Mouse (Mus musculus) neural tube, embryonic 15.5 days (tissue): ENCODE measurements around the gene Spp1. TPM values are rescaled to one million over a fixed set of nuclear protein-coding genes. Genes with fewer than 3 reads are reported as not detected.
A peak's percentile ranks its signal among the peaks of the same experiment; 100 is the strongest.

Experiments used
- ATAC-seq: fragments of 200-750 bp; cut with Nextera tagmentation; 2 replicates; pipeline ENCODE4 v1.8.0; 2017; ENCODE audit warnings: mild to moderate bottlenecking, moderate TSS enrichment, moderate library complexity; ENCODE audit not compliant: low FRiP score
- H3K27ac ChIP-seq: fragments of 300-500 bp; sonication (generic); replicated peaks from 2 replicates; pipeline ENCODE4 v1.5.1; 2015; ENCODE audit warnings: mild to moderate bottlenecking, inconsistent platforms
- H3K27me3 ChIP-seq: fragments of 300-500 bp; sonication (generic); replicated peaks from 2 replicates; pipeline ENCODE4 v1.6.1; 2015; ENCODE audit warnings: inconsistent platforms
- H3K36me3 ChIP-seq: fragments of 300-500 bp; sonication (generic); 2 replicates; pipeline ENCODE4 v1.6.1; 2015; ENCODE audit warnings: inconsistent platforms
- H3K4me1 ChIP-seq: fragments of 300-500 bp; sonication (generic); 2 replicates; pipeline ENCODE4 v1.6.1; 2015; ENCODE audit warnings: inconsistent platforms
- H3K4me2 ChIP-seq: fragments of 300-500 bp; sonication (generic); 2 replicates; pipeline ENCODE4 v1.6.1; 2015; ENCODE audit warnings: inconsistent platforms, mild to moderate bottlenecking, moderate library complexity
- H3K4me3 ChIP-seq: fragments of 300-500 bp; sonication (generic); replicated peaks from 2 replicates; pipeline ENCODE4 v1.5.1; 2015; ENCODE audit warnings: mild to moderate bottlenecking, inconsistent platforms
- H3K9ac ChIP-seq: fragments of 300-500 bp; sonication (generic); replicated peaks from 2 replicates; pipeline ENCODE4 v1.6.1; 2015; ENCODE audit warnings: mild to moderate bottlenecking, inconsistent platforms
- H3K9me3 ChIP-seq: fragments of 300-500 bp; sonication (generic); replicated peaks from 2 replicates; pipeline ENCODE4 v1.6.1; 2016; ENCODE audit warnings: inconsistent platforms
- WGBS: fragments of 180-500 bp; shearing (Covaris S2); methylation state at CpG from one replicate; pipeline ENCODE4 v1.1.7; 2015; ENCODE audit warnings: mixed read lengths; 5-methylcytosine and 5-hydroxymethylcytosine counted together
- polyA plus RNA-seq: library from polyadenylated mRNA; unstranded; fragments of >200 nt; fragmentation: Nextera tagmentation; extraction: Ambion mirVana; gene quantifications from 2 replicates; pipeline ENCODE4 v1.2.1, GENCODE M21; 2015

The Spp1 gene
- polyA plus RNA-seq, 1 experiment from 2014 or later, result 20.5 TPM

GRCm38 (mm10) chr5:104460856-104461255, 25.9 kb downstream of the Spp1 start:
- Histone ChIP-seq H3K9ac (no peak overlapping the region), H3K27ac (0 out of 2 replicates have a peak overlapping the region, but pooled peaks have one; percentile 92), H3K36me3 (peaks cover 20% of the 10 kb centered on the region), H3K4me3 (peak overlapping the region; percentile 84), H3K9me3 (no peaks in the 10 kb centered on the region), H3K4me1 (peaks cover 29% of the 10 kb centered on the region), H3K4me2 (peak overlapping the region; percentile 62), H3K27me3 (no peaks in the 10 kb centered on the region)
- ATAC-seq, result no peak
- WGBS, result 27% methylated on average over 6 of the region's 7 CpGs

- H3K9ac ChIP-seq, result no peak overlapping the region
- ATAC-seq, result no peak
- peaks cover 38% of the 10 kb centered on the region for H3K36me3 ChIP-seq
- WGBS, result 89% methylated on average over 8 of the region's 8 CpGs
- H3K27me3 ChIP-seq, result no peaks in the 10 kb centered on the region
- H3K4me3 ChIP-seq, result no peak overlapping the region
- H3K9me3 ChIP-seq, result no peaks in the 10 kb centered on the region
- no peak overlapping the region for H3K4me2 ChIP-seq
- peaks cover 19% of the 10 kb centered on the region; the same call in 1 of the 2 replicates for H3K4me1 ChIP-seq
- H3K27ac ChIP-seq, result no peak overlapping the region
These were observed 30.4 kb downstream of the Spp1 start for GRCm38 (mm10) chr5:104465279-104465678.

DNA sequence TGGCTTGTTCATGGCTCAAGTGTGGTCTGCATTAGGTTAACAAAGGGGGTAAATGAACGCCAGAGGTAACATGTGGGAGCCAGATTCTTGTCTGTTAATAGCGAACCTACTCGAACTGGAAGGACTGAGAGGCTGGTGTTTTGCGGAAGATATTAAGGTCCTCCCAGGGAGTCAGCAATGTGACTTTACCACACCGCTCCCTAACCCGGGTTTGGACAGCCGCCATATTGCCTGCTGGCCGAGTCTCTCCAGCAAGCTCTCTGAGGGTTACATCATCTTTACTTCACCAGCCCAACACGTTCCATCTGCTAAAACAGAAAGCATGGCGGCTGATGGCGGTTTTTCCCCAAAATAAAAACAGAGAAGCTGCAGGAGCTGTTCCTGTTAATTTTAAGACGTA, 30.8 kb downstream of the Spp1 start:
- 82% methylated on average over 12 of the region's 12 CpGs for WGBS
- no peak for ATAC-seq
- Histone ChIP-seq H3K36me3 (peaks cover 42% of the 10 kb centered on the region), H3K4me2 (no peak overlapping the region), H3K4me1 (peaks cover 17% of the 10 kb centered on the region; the same call in 1 of the 2 replicates), H3K9ac (no peak overlapping the region), H3K27ac (no peak overlapping the region), H3K9me3 (no peaks in the 10 kb centered on the region), H3K27me3 (no peaks in the 10 kb centered on the region), H3K4me3 (no peak overlapping the region)

- no peak overlapping the region for H3K27ac ChIP-seq
These were observed 31.9 kb downstream of the Spp1 start for GRCm38 (mm10) chr5:104466816-104467215.

GRCm38 (mm10) chr5:104468586-104468985, 33.7 kb downstream of the Spp1 start:
- Histone ChIP-seq H3K9me3 (no peaks in the 10 kb centered on the region), H3K4me3 (no peak overlapping the region), H3K36me3 (peaks cover 63% of the 10 kb centered on the region), H3K27me3 (no peaks in the 10 kb centered on the region), H3K4me2 (no peak overlapping the region), H3K4me1 (0 out of 2 replicates have a peak, but pooled peaks cover 3% of the 10 kb centered on the region), H3K9ac (no peak overlapping the region), H3K27ac (no peak overlapping the region)
- no peak; the same call in 1 of the 2 replicates for ATAC-seq
- WGBS, result 94% methylated on average over 5 of the region's 5 CpGs

More at GRCm38 (mm10) chr5:104466816-104467215, 31.9 kb downstream of the Spp1 start:
- Histone ChIP-seq H3K9me3 (no peaks in the 10 kb centered on the region), H3K9ac (no peak overlapping the region), H3K4me3 (no peak overlapping the region), H3K4me1 (0 out of 2 replicates have a peak, but pooled peaks cover 8% of the 10 kb centered on the region), H3K27me3 (no peaks in the 10 kb centered on the region), H3K4me2 (no peak overlapping the region), H3K36me3 (peaks cover 47% of the 10 kb centered on the region)
- no peak for ATAC-seq
- WGBS, result 96% methylated on average over 16 of the region's 16 CpGs

- Histone ChIP-seq H3K36me3 (peaks cover 50% of the 10 kb centered on the region), H3K4me3 (no peak overlapping the region)
- 88% methylated on average over 5 of the region's 5 CpGs for WGBS
These were observed 36.1 kb downstream of the Spp1 start for GRCm38 (mm10) chr5:104470981-104471391.

DNA sequence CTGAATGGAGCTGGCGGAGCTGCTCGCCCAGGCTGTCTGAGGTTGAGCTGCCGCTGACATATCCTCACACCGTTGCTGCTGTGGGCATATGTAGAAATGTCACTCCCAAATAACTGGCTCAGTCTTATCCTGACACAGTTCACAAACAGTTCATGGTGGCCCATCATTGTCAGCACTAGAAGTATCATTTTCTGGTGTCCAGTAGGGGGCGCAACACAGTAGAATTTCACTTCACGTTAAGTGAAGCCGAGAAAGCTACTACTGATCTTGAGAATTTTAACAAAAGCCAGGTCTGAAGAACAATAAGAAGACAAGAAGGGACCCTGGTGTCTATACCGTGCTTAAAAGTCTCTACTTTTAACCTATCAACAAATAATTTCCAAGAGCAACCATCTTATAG, 37.5 kb downstream of the Spp1 start:
- Histone ChIP-seq H3K27me3 (no peaks in the 10 kb centered on the region), H3K4me1 (no peaks in the 10 kb centered on the region), H3K4me2 (no peak overlapping the region), H3K9ac (no peak overlapping the region), H3K36me3 (peaks cover 44% of the 10 kb centered on the region), H3K4me3 (no peak overlapping the region), H3K27ac (no peak overlapping the region), H3K9me3 (no peaks in the 10 kb centered on the region)
- 91% methylated on average over 8 of the region's 8 CpGs for WGBS
- no peak for ATAC-seq

More at GRCm38 (mm10) chr5:104470981-104471391, 36.1 kb downstream of the Spp1 start:
- no peaks in the 10 kb centered on the region for H3K9me3 ChIP-seq
- ATAC-seq, result no peak
- no peak overlapping the region for H3K27ac ChIP-seq
- H3K4me2 ChIP-seq, result no peak overlapping the region
- no peak overlapping the region for H3K9ac ChIP-seq
- 0 out of 2 replicates have a peak, but pooled peaks cover under 1% of the 10 kb centered on the region for H3K4me1 ChIP-seq
- H3K27me3 ChIP-seq, result no peaks in the 10 kb centered on the region

- ATAC-seq, result no peak
- WGBS, result 93% methylated on average over 7 of the region's 7 CpGs
- no peaks in the 10 kb centered on the region for H3K27me3 ChIP-seq
- no peaks in the 10 kb centered on the region for H3K4me1 ChIP-seq
- no peak overlapping the region for H3K27ac ChIP-seq
- H3K9ac ChIP-seq, result no peak overlapping the region
- H3K9me3 ChIP-seq, result no peaks in the 10 kb centered on the region
- no peak overlapping the region for H3K4me2 ChIP-seq
- H3K36me3 ChIP-seq, result peaks cover 65% of the 10 kb centered on the region
- no peak overlapping the region for H3K4me3 ChIP-seq
These were observed 45.4 kb downstream of the Spp1 start for GRCm38 (mm10) chr5:104480367-104480766.

GRCm38 (mm10) chr5:104482856-104483255, 47.9 kb downstream of the Spp1 start:
- Histone ChIP-seq H3K9me3 (no peaks in the 10 kb centered on the region), H3K4me3 (no peak overlapping the region)

More at GRCm38 (mm10) chr5:104482856-104483255, 47.9 kb downstream of the Spp1 start:
- peaks cover 64% of the 10 kb centered on the region for H3K36me3 ChIP-seq
- no peaks in the 10 kb centered on the region for H3K4me1 ChIP-seq
- ATAC-seq, result no peak
- H3K9ac ChIP-seq, result no peak overlapping the region
- H3K27ac ChIP-seq, result no peak overlapping the region
- no peaks in the 10 kb centered on the region for H3K27me3 ChIP-seq
- H3K4me2 ChIP-seq, result no peak overlapping the region
- 68% methylated on average over 8 of the region's 8 CpGs for WGBS

Other genes starting within 250 kb of the Spp1 start
- gene Dmp1, start 232.5 kb upstream of the Spp1 start, polyA plus RNA-seq, result 0.59 and 0.91 TPM in 2 replicates
- 13.7 and 24.2 TPM in 2 replicates for gene Ibsp, start 135.9 kb upstream of the Spp1 start, polyA plus RNA-seq
- gene Mepe, start 109.8 kb upstream of the Spp1 start, polyA plus RNA-seq, result not detected in 2 replicates
- gene Pkd2, start 24.3 kb downstream of the Spp1 start, polyA plus RNA-seq, result 8.7 and 8.8 TPM in 2 replicates
- gene BC005561, start 73.2 kb downstream of the Spp1 start, polyA plus RNA-seq, result 11.7 and 13.2 TPM in 2 replicates